Mouse (Mus musculus): ENCODE measurements around the gene Card9.

GRCm38 (mm10) chr2:26316576-26317246 lies 44.0 kb downstream of the Card9 start:
- no peak for TF ChIP-seq CTCF (conservative IDR thresholded peaks at IDR 0.05; ENCODE audit: low read length)
- TF ChIP-seq NANOG (IDR thresholded peaks at IDR 0.05; ENCODE audit: borderline replicate concordance, low read length) = no peak

All from E14TG2a.4 (cell line).